8 mouse cellular contexts compared by ENCODE assay signal in genomic region chr3:41743436-41743835, GRCm38 (mm10). TPM values are rescaled to one million over a fixed set of nuclear protein-coding genes. Genes with fewer than 3 reads are reported as not detected.
A peak's percentile ranks its signal among the peaks of the same experiment; 100 is the strongest.
DNase-seq lines count a peak whose midpoint lies in the region; ATAC-seq and TF ChIP-seq lines count a peak whose summit lies in the region.

No protein-coding gene starts in this region.

- H3K9ac ChIP-seq in ES-Bruce4 (ENCODE audit: low read depth, poor library complexity, severe bottlenecking): 0 out of 2 replicates have a peak overlapping the region, but pooled peaks have one; percentile 71
- peak overlapping the region; percentile 64 for H3K9ac ChIP-seq in hindbrain, embryonic 14.5 days
- H3K9ac ChIP-seq in liver, embryonic 15.5 days: peak overlapping the region; percentile 93; the same call in 1 of the 2 replicates

- TF ChIP-seq POLR2A in ES-Bruce4 (IDR thresholded peaks at IDR 0.05; ENCODE audit: insufficient read depth, low read length): no peak

- H3K36me3 ChIP-seq in ES-Bruce4 (ENCODE audit: control insufficient read depth, insufficient read depth, low read length, poor library complexity, severe bottlenecking): no peaks in the 10 kb centered on the region
- H3K36me3 ChIP-seq in hindbrain, embryonic 14.5 days (replicated peaks; ENCODE audit: control insufficient read depth, insufficient read depth): no peaks in the 10 kb centered on the region
- no peaks in the 10 kb centered on the region for H3K36me3 ChIP-seq in liver, embryonic 15.5 days (replicated peaks)
- no peaks in the 10 kb centered on the region; the same call in 1 of the 2 replicates for H3K36me3 ChIP-seq in splenic B cell, adult 2 months (ENCODE audit: control insufficient read depth, insufficient read depth, low read length, poor library complexity, severe bottlenecking)

- TF ChIP-seq CTCF in ES-Bruce4 (IDR thresholded peaks at IDR 0.05; ENCODE audit: low read depth, low read length): no peak

- no peak for TF ChIP-seq EP300 in ES-Bruce4 (IDR thresholded peaks at IDR 0.05; ENCODE audit: insufficient read depth, low read depth, low read length)

- no peak for ATAC-seq in hindbrain, embryonic 14.5 days (ENCODE audit: low FRiP score)
- no peak for ATAC-seq in liver, embryonic 15.5 days (ENCODE audit: insufficient read depth)

- H3K27me3 ChIP-seq in ES-Bruce4 (ENCODE audit: control insufficient read depth, insufficient read depth, low read length, poor library complexity, severe bottlenecking): no peaks in the 10 kb centered on the region
- no peaks in the 10 kb centered on the region for H3K27me3 ChIP-seq in hindbrain, embryonic 14.5 days (ENCODE audit: control insufficient read depth, insufficient read depth, low read length)
- H3K27me3 ChIP-seq in liver, embryonic 15.5 days: no peaks in the 10 kb centered on the region
- no peaks in the 10 kb centered on the region for H3K27me3 ChIP-seq in splenic B cell, adult 2 months (ENCODE audit: control insufficient read depth, insufficient read depth, low read length, poor library complexity, severe bottlenecking)

- no peak overlapping the region for H3K27ac ChIP-seq in ES-Bruce4 (ENCODE audit: insufficient read depth, low read length)
- H3K27ac ChIP-seq in hindbrain, embryonic 14.5 days: 0 out of 2 replicates have a peak overlapping the region, but pooled peaks have one; percentile 20
- no peak overlapping the region; the same call in 1 of the 2 replicates for H3K27ac ChIP-seq in liver, embryonic 15.5 days (replicated peaks)

- 38% methylated on average over 6 of the region's 6 CpGs for WGBS in hindbrain, embryonic 14.5 days
- WGBS in liver, embryonic 15.5 days (ENCODE audit: insufficient replicate concordance): 42% methylated on average over 6 of the region's 6 CpGs

- H3K4me2 ChIP-seq in hindbrain, embryonic 14.5 days (replicated peaks): peak overlapping the region; percentile 71
- H3K4me2 ChIP-seq in liver, embryonic 15.5 days: peak overlapping the region; percentile 88

- peak; percentile 9 for DNase-seq in embryo, embryonic 10 days (ENCODE audit: low spot score)
- no peak for DNase-seq in embryo, embryonic 9.5 days (ENCODE audit: extremely low spot score)
- DNase-seq in embryo, embryonic 10.5 days (ENCODE audit: low spot score): peak; percentile 23
- peak; percentile 32 for DNase-seq in hindbrain, embryonic 14.5 days (ENCODE audit: low spot score)
- peak; percentile 49 for DNase-seq in splenic B cell, adult 2 months (ENCODE audit: low read depth, low spot score)
- no peak for DNase-seq in urinary bladder, postnatal 10 days (ENCODE audit: low spot score)

- no peaks in the 10 kb centered on the region for H3K9me3 ChIP-seq in ES-Bruce4 (replicated peaks; ENCODE audit: control insufficient read depth, insufficient read depth, low read length, poor library complexity, severe bottlenecking)
- H3K9me3 ChIP-seq in hindbrain, embryonic 14.5 days (ENCODE audit: control insufficient read depth, low read length): no peaks in the 10 kb centered on the region
- H3K9me3 ChIP-seq in liver, embryonic 15.5 days (replicated peaks): no peaks in the 10 kb centered on the region

- H3K4me3 ChIP-seq in ES-Bruce4 (ENCODE audit: low read depth, low read length): no peak overlapping the region
- peak overlapping the region; percentile 72; the same call in 1 of the 2 replicates for H3K4me3 ChIP-seq in hindbrain, embryonic 14.5 days (replicated peaks; ENCODE audit: low read length)
- H3K4me3 ChIP-seq in liver, embryonic 15.5 days (replicated peaks): peak overlapping the region; percentile 89

- no peaks in the 10 kb centered on the region for H3K4me1 ChIP-seq in ES-Bruce4 (ENCODE audit: control insufficient read depth, insufficient read depth, low read length)
- H3K4me1 ChIP-seq in hindbrain, embryonic 14.5 days (replicated peaks; ENCODE audit: control insufficient read depth, insufficient read depth, low read length): peaks cover 21% of the 10 kb centered on the region
- peaks cover 22% of the 10 kb centered on the region for H3K4me1 ChIP-seq in liver, embryonic 15.5 days (replicated peaks)

RNA-seq across cellular contexts. Expression of gene D3Ertd751e, which starts 1.0 kb away (rescaled TPM):
- polyA plus RNA-seq in ES-Bruce4 (2011; ENCODE audit: insufficient read depth, insufficient read length, low read depth, missing spikeins): 5.2 TPM in 2 replicates
- polyA plus RNA-seq in hindbrain, embryonic 14.5 days (2014; fragmentation: Nextera tagmentation; extraction: Ambion mirVana): 9.1 and 10.7 TPM in 2 replicates
- 4.3 and 4.6 TPM in 2 replicates for polyA plus RNA-seq in liver, embryonic 15.5 days (2015; fragmentation: Nextera tagmentation; extraction: Ambion mirVana)

RNA-seq across cellular contexts. Expression of gene Sclt1, which starts 1.1 kb away (rescaled TPM):
- 16.4 and 21.4 TPM in 2 replicates for polyA plus RNA-seq in ES-Bruce4 (2011; ENCODE audit: insufficient read depth, insufficient read length, low read depth, missing spikeins)
- polyA plus RNA-seq in hindbrain, embryonic 14.5 days (2014; fragmentation: Nextera tagmentation; extraction: Ambion mirVana): 16.9 and 20.7 TPM in 2 replicates
- 4.5 and 4.7 TPM in 2 replicates for polyA plus RNA-seq in liver, embryonic 15.5 days (2015; fragmentation: Nextera tagmentation; extraction: Ambion mirVana)

Comparison
In these comparisons a context has a peak if more than half of its experiments do, and no peak if none do; other contexts are left out.
1. DNase-seq: peak in embryo, embryonic 10 days (single experiment), embryo, embryonic 10.5 days (single experiment), hindbrain, embryonic 14.5 days (single experiment) and splenic B cell, adult 2 months (single experiment); none in embryo, embryonic 9.5 days (single experiment) and urinary bladder, postnatal 10 days (single experiment).
2. Peak in every context shown above with its lines, with median percentiles within 50 percentile points of each other: H3K9ac ChIP-seq.